Comparison of ENCODE assay signal across 9 mouse cellular contexts in the genomic region with DNA sequence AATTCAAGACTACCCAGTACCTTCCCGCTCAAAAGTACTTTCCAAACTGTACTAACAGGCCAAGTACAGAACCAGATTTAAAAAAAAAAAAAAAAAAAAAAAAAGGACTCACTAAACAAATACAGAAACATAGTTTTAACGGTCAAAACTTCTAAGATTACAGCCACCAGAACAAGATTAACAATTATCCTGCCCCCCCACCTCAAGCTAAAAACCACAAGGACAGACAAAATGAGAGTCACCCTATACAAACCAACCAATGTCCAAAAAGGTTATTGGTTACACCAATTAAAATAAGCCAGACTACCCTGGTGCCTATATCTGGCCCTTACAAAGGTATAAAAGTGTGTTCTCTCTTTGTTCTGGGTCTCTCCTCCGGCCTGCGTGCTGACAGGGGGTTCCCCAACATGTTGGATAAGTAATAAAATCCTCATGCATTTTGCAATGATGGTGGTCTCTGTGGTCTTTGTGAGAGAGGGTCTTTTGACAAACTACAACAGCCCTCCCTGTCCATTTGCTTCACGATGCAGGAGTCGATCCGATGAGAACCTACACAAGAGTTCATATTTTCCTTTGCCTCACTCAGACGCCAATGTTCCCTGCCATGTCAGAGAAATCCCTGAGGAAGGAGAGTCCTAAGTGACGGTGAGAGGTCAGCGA. TPM values are rescaled to one million over a fixed set of nuclear protein-coding genes. Genes with fewer than 3 reads are reported as not detected.
A peak's percentile ranks its signal among the peaks of the same experiment; 100 is the strongest.
DNase-seq lines count a peak whose midpoint lies in the region; ATAC-seq and TF ChIP-seq lines count a peak whose summit lies in the region.
"Had no signal": no experiment of that assay in that cellular context is flagged by ENCODE, and none has a peak within 500 bp of the region (broad histone marks: within the 10 kb centered on the region; RNA-seq: fewer than 3 reads in every experiment).

No protein-coding gene starts in this region.

- no peak for TF ChIP-seq EP300 in stomach, postnatal 0 days (optimal IDR thresholded peaks at IDR 0.05)

- DNase-seq in heart, embryonic 10.5 days (ENCODE audit: low spot score), result no peak
- DNase-seq in heart, postnatal 10 days, result no peak
- DNase-seq in thymus, postnatal 25 days, result peak; percentile 30
- DNase-seq in thymus, postnatal 4 days, result no peak
- no peak for DNase-seq in liver, embryonic 11.5 days (ENCODE audit: low spot score)
- DNase-seq in stomach, postnatal 0 days (ENCODE audit: low spot score), result no peak
- no peak for DNase-seq in spleen, postnatal 14 days (ENCODE audit: low spot score in 2 of 2)
- DNase-seq in cerebellum, postnatal 36 days, result no peak

- H3K27me3 ChIP-seq in heart, embryonic 10.5 days (ENCODE audit: insufficient read depth, poor library complexity, severe bottlenecking), result no peaks in the 10 kb centered on the region
- H3K27me3 ChIP-seq in liver, embryonic 11.5 days (replicated peaks; ENCODE audit: control insufficient read depth, insufficient read depth, low read length), result no peaks in the 10 kb centered on the region
- no peaks in the 10 kb centered on the region for H3K27me3 ChIP-seq in stomach, postnatal 0 days (ENCODE audit: control insufficient read depth, insufficient read depth, low read length)

- no peak overlapping the region for H3K4me3 ChIP-seq in heart, embryonic 10.5 days
- H3K4me3 ChIP-seq in liver, embryonic 11.5 days (ENCODE audit: low read depth, low read length), result peak overlapping the region; percentile 36
- H3K4me3 ChIP-seq in stomach, postnatal 0 days (ENCODE audit: low read depth, low read length), result no peak overlapping the region

- no peaks in the 10 kb centered on the region for H3K36me3 ChIP-seq in heart, embryonic 10.5 days
- no peaks in the 10 kb centered on the region for H3K36me3 ChIP-seq in liver, embryonic 11.5 days (ENCODE audit: control insufficient read depth, insufficient read depth, low read length)
- no peaks in the 10 kb centered on the region for H3K36me3 ChIP-seq in stomach, postnatal 0 days (ENCODE audit: control insufficient read depth, insufficient read depth, low read length)

- no peaks in the 10 kb centered on the region for H3K9me3 ChIP-seq in heart, embryonic 10.5 days
- H3K9me3 ChIP-seq in liver, embryonic 11.5 days (ENCODE audit: control insufficient read depth, low read length), result no peaks in the 10 kb centered on the region
- H3K9me3 ChIP-seq in stomach, postnatal 0 days (ENCODE audit: control insufficient read depth, low read length), result no peaks in the 10 kb centered on the region

- H3K4me1 ChIP-seq in heart, embryonic 10.5 days, result peaks cover 27% of the 10 kb centered on the region
- peaks cover 63% of the 10 kb centered on the region for H3K4me1 ChIP-seq in liver, embryonic 11.5 days (replicated peaks; ENCODE audit: control insufficient read depth, insufficient read depth, low read length)
- H3K4me1 ChIP-seq in stomach, postnatal 0 days (replicated peaks; ENCODE audit: control insufficient read depth, insufficient read depth), result no peaks in the 10 kb centered on the region

- H3K27ac ChIP-seq in heart, embryonic 10.5 days, result peak overlapping the region; percentile 52; the same call in 1 of the 2 replicates
- peak overlapping the region; percentile 94 for H3K27ac ChIP-seq in liver, embryonic 11.5 days (ENCODE audit: low read depth, low read length)
- peak overlapping the region; percentile 81; the same call in 1 of the 2 replicates for H3K27ac ChIP-seq in stomach, postnatal 0 days (replicated peaks)

- intact Hi-C loops in heart, postnatal 10 days (cut with DNase I), result loop anchor here (2.0 kb wide), 1 partner anchor 61 kb away; no protein-coding TSS in a partner anchor

- whole genome bisulfite sequencing in heart, embryonic 10.5 days, result 72% methylated on average over 10 of the region's 10 CpGs
- WGBS in liver, embryonic 11.5 days, result 64% methylated on average over 10 of the region's 10 CpGs
- 84% methylated on average over 10 of the region's 10 CpGs for WGBS in stomach, postnatal 0 days

- H3K4me2 ChIP-seq in liver, embryonic 11.5 days, result peak overlapping the region; percentile 71
- H3K4me2 ChIP-seq in stomach, postnatal 0 days (replicated peaks; ENCODE audit: low read depth), result no peak overlapping the region

- H3K9ac ChIP-seq in liver, embryonic 11.5 days (ENCODE audit: low read depth, low read length), result peak overlapping the region; percentile 64
- no peak overlapping the region for H3K9ac ChIP-seq in stomach, postnatal 0 days (ENCODE audit: low read length)

- TF ChIP-seq CTCF in stomach, postnatal 0 days (IDR thresholded peaks at IDR 0.05; ENCODE audit: low read depth), result no peak

- ATAC-seq in liver, embryonic 11.5 days (replicated peaks; ENCODE audit: low FRiP score), result no peak
- ATAC-seq in stomach, postnatal 0 days (ENCODE audit: low FRiP score, low TSS enrichment), result no peak
- ATAC-seq: intestine, postnatal 0 days had no signal

RNA-seq across cellular contexts. Expression of a gene that starts 54.5 kb away (rescaled TPM):
- polyA plus RNA-seq in heart, embryonic 10.5 days (2016; fragmentation: Nextera tagmentation; extraction: Ambion mirVana), result 6.6 and 11.6 TPM in 2 replicates
- total RNA-seq in heart, postnatal 10 days (2021), result 10 to 100 TPM; 75.6 to 78.1 TPM
- polyA plus RNA-seq in liver, embryonic 11.5 days (2014; fragmentation: Nextera tagmentation; extraction: Ambion mirVana), result 19.2 and 19.4 TPM in 2 replicates
- 5.0 and 5.1 TPM in 2 replicates for polyA plus RNA-seq in stomach, postnatal 0 days (2015; fragmentation: Nextera tagmentation; extraction: Ambion mirVana)
